Mouse (Mus musculus) G1E (cell line): ENCODE data around the gene Sh3pxd2a. TPM values are rescaled to one million over a fixed set of nuclear protein-coding genes. Genes with fewer than 3 reads are reported as not detected.

Source experiments
- ATAC-seq: 2 replicates; pipeline ENCODE4 v1.8.0; 2016; ENCODE audit warnings: mild to moderate bottlenecking; ENCODE audit not compliant: insufficient number of reproducible peaks, poor library complexity, low FRiP score, severe bottlenecking; ENCODE audit errors: extremely low read depth
- DNase-seq: peaks from one replicate; pipeline ENCODE4 v3.0.0; 2012; ENCODE audit warnings: low spot score
- H3K27me3 ChIP-seq: 2 replicates; pipeline ENCODE4 v1.6.1; 2012; ENCODE audit warnings: mild to moderate bottlenecking, low read length, inconsistent platforms; ENCODE audit not compliant: insufficient read depth
- H3K36me3 ChIP-seq: replicated peaks from 2 replicates; pipeline ENCODE3; 2012; ENCODE audit warnings: mild to moderate bottlenecking, inconsistent platforms
- H3K4me1 ChIP-seq: 2 replicates; pipeline ENCODE4 v1.6.1; 2012; ENCODE audit warnings: low read depth, low read length, inconsistent platforms, mixed read lengths; ENCODE audit not compliant: insufficient read depth
- H3K4me3 ChIP-seq: 2 replicates; pipeline ENCODE4 v1.5.1; 2012; ENCODE audit warnings: low read depth, mild to moderate bottlenecking, inconsistent platforms, low read length, moderate library complexity, mixed read lengths
- H3K9me3 ChIP-seq: replicated peaks from 2 replicates; pipeline ENCODE4 v1.6.1; 2012; ENCODE audit warnings: inconsistent platforms
- CTCF ChIP-seq: IDR thresholded peaks from 2 replicates; pipeline ENCODE4 v1.5.1; 2012; ENCODE audit warnings: low read depth, low read length, inconsistent platforms, mixed read lengths
- GATA1 ChIP-seq: IDR thresholded peaks from 2 replicates; pipeline ENCODE4 v1.6.1; 2012; ENCODE audit warnings: borderline replicate concordance, low read length, inconsistent platforms, mixed read lengths
- GATA2 ChIP-seq: IDR thresholded peaks from 2 replicates; pipeline ENCODE4 v1.6.1; 2012; ENCODE audit warnings: low read depth, low read length, inconsistent platforms, borderline replicate concordance
- POLR2AphosphoS5 ChIP-seq: IDR thresholded peaks from 2 replicates; pipeline ENCODE4 v1.6.1; 2012; ENCODE audit warnings: low read depth, low read length, inconsistent platforms; ENCODE audit not compliant: insufficient replicate concordance
- TAL1 ChIP-seq: conservative IDR thresholded peaks from 2 replicates; pipeline ENCODE4 v1.6.1; 2012; ENCODE audit warnings: low read depth, low read length, inconsistent platforms, mixed read lengths
- polyA plus RNA-seq: library from polyadenylated mRNA; stranded (reverse); fragments of >175 nt; gene quantifications from 2 replicates; pipeline ENCODE4 v1.2.3, GENCODE M21; 2012
- total RNA-seq, 2 experiments: library from RNA; stranded (forward) in 1 of 2; stranded (reverse) in 1 of 2; fragments of 200-1000 nt in 1 of 2; fragments of >200 nt in 1 of 2; fragmentation: Nextera tagmentation in 1 of 2; gene quantifications; 2 replicates each; pipeline ENCODE4 v1.2.3; 2014 to 2017

Sh3pxd2a gene
- total and polyA plus RNA-seq, 3 experiments, result 0.16 TPM; not detected in 2

DNA sequence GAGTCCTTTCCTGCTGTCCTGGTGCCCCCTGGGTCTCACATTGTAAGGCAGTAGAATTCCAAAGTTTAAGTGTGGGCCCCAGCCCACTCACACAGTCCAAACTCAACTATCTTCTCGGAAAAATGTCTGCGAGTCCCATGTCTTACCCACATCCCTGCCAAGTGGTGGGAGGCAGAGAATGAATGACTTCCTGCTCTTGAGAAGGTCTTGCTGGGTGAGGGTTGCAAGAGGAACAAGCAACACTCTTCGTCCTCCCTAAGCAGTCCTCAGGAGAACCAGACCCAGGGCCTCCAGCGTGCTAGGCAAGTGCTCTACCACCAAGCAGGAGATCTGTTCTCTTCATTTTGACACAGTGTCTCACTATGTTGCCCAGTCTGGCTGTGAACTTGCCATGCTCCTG, 222.0 kb downstream of the Sh3pxd2a start:
- TF ChIP-seq POLR2AphosphoS5, result no peak
- Histone ChIP-seq H3K4me1 (no peaks in the 10 kb centered on the region), H3K36me3 (no peaks in the 10 kb centered on the region), H3K27me3 (peaks cover 13% of the 10 kb centered on the region; the same call in 1 of the 2 replicates), H3K4me3 (no peak overlapping the region), H3K9me3 (no peaks in the 10 kb centered on the region)
- no peak for DNase-seq
- ATAC-seq, result no peak

DNA sequence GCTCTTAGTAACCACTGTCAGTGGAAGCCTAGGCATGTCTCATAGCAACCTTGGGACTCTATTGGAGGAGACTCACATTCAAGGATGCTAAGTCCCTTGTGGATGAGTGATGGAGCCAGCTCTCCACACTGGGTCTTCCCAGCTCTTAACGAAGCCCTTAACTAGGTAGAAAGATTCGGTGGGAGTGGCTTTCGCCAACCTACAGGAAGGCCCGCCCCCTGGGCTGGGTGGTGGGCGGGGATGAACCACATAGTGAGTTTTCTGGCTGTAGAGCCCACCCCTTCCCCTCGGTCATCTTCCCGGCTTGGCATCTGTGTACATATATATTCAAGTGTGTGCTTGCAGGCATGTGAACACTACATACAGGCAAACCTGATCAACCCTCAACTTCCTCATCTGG, 223.2 kb downstream of the Sh3pxd2a start:
- H3K9me3 ChIP-seq, result no peaks in the 10 kb centered on the region
- DNase-seq (no peak), ATAC-seq (no peak)
- H3K27me3 ChIP-seq, result peaks cover 13% of the 10 kb centered on the region; the same call in 1 of the 2 replicates
- H3K36me3 ChIP-seq, result no peaks in the 10 kb centered on the region
- no peak for TF ChIP-seq CTCF
- no peak for TF ChIP-seq POLR2AphosphoS5
- no peak for TF ChIP-seq GATA1
- no peak for TF ChIP-seq TAL1
- TF ChIP-seq GATA2, result no peak
- H3K4me3 ChIP-seq, result no peak overlapping the region
- no peaks in the 10 kb centered on the region for H3K4me1 ChIP-seq

DNA sequence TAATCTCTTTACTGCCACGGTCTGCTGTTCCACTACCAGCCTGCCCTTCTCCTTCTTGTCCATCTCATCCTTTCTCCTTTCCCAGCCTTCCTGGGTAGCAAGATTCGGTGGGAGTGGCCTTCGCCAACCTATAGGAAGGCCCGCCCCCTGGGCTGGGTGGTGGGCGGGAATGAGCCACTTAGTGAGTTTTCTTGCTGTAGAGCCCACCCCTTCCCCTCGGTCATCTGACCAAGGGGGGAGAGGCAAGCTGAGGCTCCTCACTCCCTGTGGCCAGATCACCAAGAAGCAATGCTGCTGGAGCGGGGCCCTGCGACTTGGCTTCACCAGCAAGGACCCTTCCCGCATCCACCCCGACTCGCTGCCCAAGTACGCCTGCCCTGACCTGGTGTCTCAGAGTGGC, 224.1 kb downstream of the Sh3pxd2a start:
- no peak for DNase-seq
- no peaks in the 10 kb centered on the region for H3K4me1 ChIP-seq
- H3K36me3 ChIP-seq, result no peaks in the 10 kb centered on the region
- H3K27me3 ChIP-seq, result peaks cover 13% of the 10 kb centered on the region; the same call in 1 of the 2 replicates
- ATAC-seq, result no peak
- TF ChIP-seq CTCF, result no peak
- no peak for TF ChIP-seq TAL1
- no peak overlapping the region for H3K4me3 ChIP-seq
- no peaks in the 10 kb centered on the region for H3K9me3 ChIP-seq

DNA sequence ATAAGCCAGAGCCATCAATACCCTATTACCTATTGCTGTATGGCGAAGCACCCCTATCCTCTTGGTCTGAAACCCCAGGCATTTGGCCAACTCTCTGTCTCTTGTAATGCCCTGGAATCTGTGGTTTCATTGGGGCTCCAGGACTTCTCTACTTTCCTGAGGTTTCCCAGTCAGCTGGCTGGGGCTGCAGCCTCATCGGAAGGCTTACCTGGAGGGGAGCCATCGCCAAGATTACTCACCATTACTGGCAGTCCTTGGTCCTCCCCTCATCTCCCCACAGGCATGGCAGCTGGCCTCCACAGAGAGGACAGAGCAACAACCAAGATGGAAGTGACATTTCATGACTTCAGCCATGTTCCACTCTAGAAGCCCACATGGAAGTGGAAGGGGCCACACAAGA, 231.1 kb downstream of the Sh3pxd2a start:
- Histone ChIP-seq H3K27me3 (peaks cover 3% of the 10 kb centered on the region; the same call in 1 of the 2 replicates), H3K9me3 (no peaks in the 10 kb centered on the region), H3K36me3 (no peaks in the 10 kb centered on the region), H3K4me3 (no peak overlapping the region), H3K4me1 (no peaks in the 10 kb centered on the region)
- TF ChIP-seq GATA1 (no peak), CTCF (no peak), TAL1 (no peak), GATA2 (no peak), POLR2AphosphoS5 (no peak)
- DNase-seq, result no peak
- no peak for ATAC-seq

DNA sequence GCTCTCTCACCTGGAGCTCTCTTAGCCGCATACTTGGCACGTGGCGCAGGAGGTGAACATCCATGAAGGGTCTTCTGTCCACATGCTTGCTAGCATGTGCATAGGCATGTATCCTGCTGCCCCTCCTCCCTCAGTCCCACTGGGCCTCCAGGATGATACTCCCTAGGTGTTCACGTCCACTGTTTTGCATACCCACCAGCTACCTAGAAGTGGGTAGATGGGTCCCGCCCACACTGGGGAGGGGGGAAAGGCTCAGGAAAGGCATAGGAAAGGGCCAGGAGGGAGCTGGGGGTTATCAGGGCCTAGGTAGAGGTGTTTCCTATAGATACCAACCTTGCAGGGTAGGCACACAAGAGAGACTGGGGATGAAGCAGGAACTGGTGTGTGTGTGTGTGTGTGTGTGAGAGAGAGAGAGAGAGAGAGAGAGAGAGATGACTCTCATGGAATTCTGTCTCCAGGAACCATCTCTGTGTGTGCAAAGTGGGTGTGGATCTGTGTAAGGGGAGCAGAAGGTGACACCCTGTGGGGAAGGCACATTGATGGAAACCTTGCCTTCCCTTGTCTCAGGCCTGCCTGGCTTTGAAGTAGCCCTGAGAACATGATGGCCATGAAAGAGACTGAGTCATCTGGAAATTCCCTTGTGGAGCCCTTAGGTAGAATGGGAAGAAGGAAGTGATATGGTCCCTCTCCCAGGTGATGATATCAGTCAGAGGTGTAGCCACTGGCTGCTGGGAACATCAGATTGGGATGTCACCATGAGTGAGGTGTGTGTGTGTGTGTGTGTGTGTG, 231.9 kb downstream of the Sh3pxd2a start:
- H3K9me3 ChIP-seq, result no peaks in the 10 kb centered on the region
- ATAC-seq (no peak), DNase-seq (no peak)
- no peak overlapping the region; the same call in 1 of the 2 replicates for H3K4me3 ChIP-seq
- TF ChIP-seq POLR2AphosphoS5 (no peak), GATA1 (no peak), GATA2 (no peak), CTCF (no peak), TAL1 (no peak)
- no peaks in the 10 kb centered on the region for H3K4me1 ChIP-seq
- H3K36me3 ChIP-seq, result no peaks in the 10 kb centered on the region
- peaks cover 3% of the 10 kb centered on the region; the same call in 1 of the 2 replicates for H3K27me3 ChIP-seq

DNA sequence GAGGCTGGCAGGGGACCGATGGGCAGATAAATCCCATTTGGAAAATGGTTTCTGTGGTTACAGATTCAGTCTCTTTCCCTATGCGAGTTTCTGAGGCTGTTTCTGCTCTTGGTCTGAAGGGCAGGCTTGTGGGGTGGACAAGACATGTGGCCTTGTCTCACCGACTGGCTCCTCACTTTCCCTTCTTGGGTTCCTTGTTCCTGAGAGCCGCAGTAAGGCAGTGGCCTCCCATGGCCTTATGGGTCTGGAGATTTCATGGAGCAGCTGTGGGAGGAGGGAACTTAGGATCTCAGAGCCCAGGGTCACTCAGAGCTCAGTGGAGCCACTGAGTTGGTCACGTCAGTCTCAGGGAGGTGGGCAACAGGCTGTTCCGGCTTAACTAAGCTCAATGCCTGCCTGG, 232.8 kb downstream of the Sh3pxd2a start:
- no peaks in the 10 kb centered on the region for H3K4me1 ChIP-seq
- no peak for ATAC-seq
- no peaks in the 10 kb centered on the region for H3K9me3 ChIP-seq
- DNase-seq, result no peak
- TF ChIP-seq TAL1, result no peak
- no peak for TF ChIP-seq GATA2
- TF ChIP-seq GATA1, result no peak
- TF ChIP-seq CTCF, result no peak
- TF ChIP-seq POLR2AphosphoS5, result no peak
- no peaks in the 10 kb centered on the region for H3K36me3 ChIP-seq
- H3K4me3 ChIP-seq, result no peak overlapping the region
- peaks cover 3% of the 10 kb centered on the region; the same call in 1 of the 2 replicates for H3K27me3 ChIP-seq

DNA sequence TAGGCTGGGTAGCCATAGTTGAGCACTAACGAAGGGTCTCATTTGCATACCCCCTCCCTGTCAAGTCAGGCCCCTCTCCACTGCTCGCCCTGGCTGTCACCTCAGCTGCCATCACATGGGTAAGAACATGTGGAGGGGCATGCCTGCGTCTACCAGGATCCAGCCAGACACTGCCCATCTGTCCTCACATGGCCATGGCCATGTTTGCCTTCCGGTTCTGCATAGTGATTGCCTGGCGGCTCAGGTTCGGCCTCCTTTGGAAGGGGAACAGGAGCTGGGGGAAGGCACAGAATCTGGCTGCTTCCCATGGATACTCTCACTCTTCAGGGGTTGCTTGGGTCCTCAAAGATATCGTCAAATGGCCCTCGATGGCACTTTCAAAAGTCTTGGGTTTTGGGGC, 233.5 kb downstream of the Sh3pxd2a start:
- no peak overlapping the region for H3K4me3 ChIP-seq
- H3K36me3 ChIP-seq, result no peaks in the 10 kb centered on the region
- no peak for ATAC-seq
- no peak for DNase-seq
- peaks cover 3% of the 10 kb centered on the region; the same call in 1 of the 2 replicates for H3K27me3 ChIP-seq
- H3K9me3 ChIP-seq, result no peaks in the 10 kb centered on the region
- TF ChIP-seq GATA1 (no peak), TAL1 (no peak), GATA2 (no peak), CTCF (no peak), POLR2AphosphoS5 (no peak)
- no peaks in the 10 kb centered on the region for H3K4me1 ChIP-seq
